Mouse (Mus musculus) embryonic fibroblast, embryonic 13.5 days (primary cell): ENCODE results near the gene Sipa1l3. TPM values are rescaled to one million over a fixed set of nuclear protein-coding genes. Genes with fewer than 3 reads are reported as not detected.

Source experiments
- H3K27ac ChIP-seq: 2 replicates; pipeline ENCODE4 v1.5.1; 2012; ENCODE audit warnings: low read length, control low read depth, inconsistent platforms; ENCODE audit not compliant: insufficient read depth
- H3K4me1 ChIP-seq: 2 replicates; pipeline ENCODE4 v1.6.1; 2011; ENCODE audit warnings: low read length; ENCODE audit not compliant: control insufficient read depth, insufficient read depth
- H3K4me3 ChIP-seq: 2 replicates; pipeline ENCODE4 v1.5.1; 2011; ENCODE audit warnings: mild to moderate bottlenecking, control low read depth, low read length; ENCODE audit not compliant: insufficient read depth
- CTCF ChIP-seq: IDR thresholded peaks from 2 replicates; pipeline ENCODE4 v1.5.1; 2011; ENCODE audit warnings: mild to moderate bottlenecking, control low read depth, low read length, moderate library complexity, borderline replicate concordance; ENCODE audit not compliant: insufficient read depth
- POLR2A ChIP-seq: IDR thresholded peaks from 2 replicates; pipeline ENCODE4 v1.6.1; 2011; ENCODE audit warnings: low read depth, mild to moderate bottlenecking, control low read depth, low read length, moderate library complexity
- polyA plus RNA-seq: library from polyadenylated mRNA; stranded (reverse); fragments of >200 nt; gene quantifications from 2 replicates; pipeline ENCODE4 v1.2.4, GENCODE M21; 2011; ENCODE audit warnings: low read depth; ENCODE audit not compliant: missing spikeins, insufficient read length

Gene Sipa1l3
- polyA plus RNA-seq, 1 experiment, result 22.0 TPM

GRCm38 (mm10) chr7:29305263-29305988 lies 213.0 kb downstream of the Sipa1l3 start:
- Histone ChIP-seq H3K4me1 (peaks cover 4% of the 10 kb centered on the region; the same call in 1 of the 2 replicates), H3K27ac (no peak overlapping the region), H3K4me3 (peak overlapping the region; percentile 67; the same call in 1 of the 2 replicates)
- TF ChIP-seq POLR2A, result no peak
- no peak for TF ChIP-seq CTCF

GRCm38 (mm10) chr7:29304463-29305262 lies 213.8 kb downstream of the Sipa1l3 start:
- Histone ChIP-seq H3K4me1 (peaks cover 4% of the 10 kb centered on the region; the same call in 1 of the 2 replicates), H3K4me3 (peak overlapping the region; percentile 67), H3K27ac (no peak overlapping the region)
- no peak for TF ChIP-seq CTCF

- H3K4me1 ChIP-seq, result peaks cover 4% of the 10 kb centered on the region; the same call in 1 of the 2 replicates
- no peak within 1 kb of the TSS for H3K27ac ChIP-seq
- TF ChIP-seq CTCF, result no peak
- TF ChIP-seq POLR2A, result peak; percentile 41; the same call in 1 of the 2 replicates
Measured at GRCm38 (mm10) chr7:29303738-29304462, 214.5 kb downstream of the Sipa1l3 start, which contains the start of gene Dpf1. TSS of gene Dpf1 (plus strand) at chr7:29303951.

GRCm38 (mm10) chr7:29302641-29303040 lies 215.8 kb downstream of the Sipa1l3 start:
- no peak overlapping the region for H3K4me3 ChIP-seq
- H3K4me1 ChIP-seq, result no peaks in the 10 kb centered on the region; the same call in 1 of the 2 replicates
- no peak for TF ChIP-seq CTCF
- TF ChIP-seq POLR2A, result no peak
- no peak overlapping the region for H3K27ac ChIP-seq

More at GRCm38 (mm10) chr7:29303738-29304462, 214.5 kb downstream of the Sipa1l3 start, which contains the start of gene Dpf1:
- peak within 1 kb of the TSS; percentile 67 for H3K4me3 ChIP-seq

GRCm38 (mm10) chr7:29301127-29301566 lies 217.3 kb downstream of the Sipa1l3 start:
- Histone ChIP-seq H3K4me1 (no peaks in the 10 kb centered on the region), H3K4me3 (no peak overlapping the region), H3K27ac (no peak overlapping the region)
- TF ChIP-seq CTCF (peak; percentile 34; the same call in 1 of the 2 replicates), POLR2A (no peak)

- Histone ChIP-seq H3K4me3 (no peak overlapping the region), H3K27ac (no peak overlapping the region), H3K4me1 (peaks cover 3% of the 10 kb centered on the region; the same call in 1 of the 2 replicates)
- no peak for TF ChIP-seq POLR2A
- TF ChIP-seq CTCF, result peak; percentile 82; the same call in 1 of the 2 replicates
Measured at GRCm38 (mm10) chr7:29296998-29297397, 221.4 kb downstream of the Sipa1l3 start.

- Histone ChIP-seq H3K27ac (no peak overlapping the region), H3K4me1 (peaks cover 3% of the 10 kb centered on the region; the same call in 1 of the 2 replicates), H3K4me3 (no peak overlapping the region)
- no peak for TF ChIP-seq CTCF
- TF ChIP-seq POLR2A, result 0 out of 2 replicates have a peak, but pooled peaks have one; percentile 23
Measured at GRCm38 (mm10) chr7:29295861-29296647, 222.4 kb downstream of the Sipa1l3 start.

GRCm38 (mm10) chr7:29294111-29294761 lies 224.2 kb downstream of the Sipa1l3 start:
- Histone ChIP-seq H3K27ac (no peak overlapping the region), H3K4me1 (peaks cover 3% of the 10 kb centered on the region; the same call in 1 of the 2 replicates), H3K4me3 (no peak overlapping the region)
- TF ChIP-seq POLR2A (no peak), CTCF (no peak)
